Mouse (Mus musculus) kidney, adult 2 months (tissue): ENCODE measurements around the gene Rbm20.

ENCODE experiments used
- CTCF ChIP-seq: fragments of 200-500 bp; conservative IDR thresholded peaks from 2 replicates; pipeline ENCODE4 v1.5.1; 2011; ENCODE audit warnings: low read depth, mild to moderate bottlenecking, control low read depth, low read length, moderate library complexity, mixed read lengths; ENCODE audit not compliant: insufficient read depth, insufficient read length
- POLR2A ChIP-seq: fragments of 200-500 bp; IDR thresholded peaks from one replicate; pipeline ENCODE4 v1.6.1; 2011; ENCODE audit warnings: low read depth, low read length, control low read depth

GRCm38 (mm10) chr19:53898498-53898897 lies 221.4 kb downstream of the Rbm20 start:
- TF ChIP-seq CTCF, result no peak
- no peak for TF ChIP-seq POLR2A
